Mouse (Mus musculus) monocyte, adult 5-6 weeks (primary cell): ENCODE results near the gene Qser1. TPM values are rescaled to one million over a fixed set of nuclear protein-coding genes. Genes with fewer than 3 reads are reported as not detected.

Experiments used
- total RNA-seq: library from RNA; stranded (forward); fragments of 200-1000, 200-491, 200-594 nt; gene quantifications from 3 replicates; pipeline ENCODE4 v1.2.3, GENCODE M21; 2017

Gene Qser1
- total RNA-seq, 1 experiment from 2014 or later: 4.3 TPM

Other genes with a start within 250 kb of the Qser1 start
- 12.8 to 25.9 TPM (median 25.3 TPM) in 3 replicates for gene Cstf3, start 226.2 kb downstream of the Qser1 start, total RNA-seq
- gene Tcp11l1, start 104.6 kb downstream of the Qser1 start, total RNA-seq: 2.6 to 5.0 TPM (median 3.4 TPM) in 3 replicates
- gene Pin1rt1, start 100.4 kb downstream of the Qser1 start, total RNA-seq: not detected in 3 replicates
- gene Depdc7, start 73.9 kb downstream of the Qser1 start, total RNA-seq: 0.75 to 3.1 TPM (median 0.87 TPM) in 3 replicates
- 1.8 to 2.7 TPM (median 2.4 TPM) in 3 replicates for gene Prrg4, start 33.1 kb upstream of the Qser1 start, total RNA-seq
- 6.2 to 29.1 TPM in 2 of 3 replicates, not detected in the other for gene Ccdc73, start 51.0 kb upstream of the Qser1 start, total RNA-seq
- 154 to 209 TPM (median 184 TPM) in 3 replicates for gene Eif3m, start 200.3 kb upstream of the Qser1 start, total RNA-seq